Mouse (Mus musculus): Measurements from ENCODE around the gene Rerg. TPM values are rescaled to one million over a fixed set of nuclear protein-coding genes. Genes with fewer than 3 reads are reported as not detected.

The Rerg gene
- total RNA-seq, 2 experiments from 2014 or later, result 1.4 to 1.7 TPM

DNA sequence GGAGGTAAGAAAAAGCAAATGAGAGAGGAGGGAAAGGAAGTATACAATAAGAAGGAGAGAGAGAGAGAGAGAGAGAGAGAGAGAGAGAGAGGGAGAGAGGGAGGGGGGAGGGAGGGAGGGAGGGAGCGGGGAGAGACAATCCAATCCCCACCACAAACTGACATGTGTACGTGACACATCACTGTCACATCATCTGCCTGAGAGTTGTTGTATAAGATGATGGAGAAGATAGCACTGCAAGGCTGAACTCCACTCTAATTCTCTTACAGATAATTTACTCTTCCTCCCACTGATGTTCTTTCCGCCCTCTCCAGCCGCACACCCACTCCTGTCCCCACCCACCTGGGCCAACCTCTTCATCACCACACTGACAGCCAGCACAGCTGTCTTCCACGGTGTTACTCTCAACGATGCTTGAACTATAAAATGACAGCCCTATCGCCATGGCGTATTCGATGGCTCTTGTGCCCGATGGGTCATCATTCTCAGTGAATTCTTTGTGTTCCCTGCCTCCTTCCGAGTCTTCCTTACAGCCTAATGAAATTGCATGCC lies 18.2 kb upstream of the Rerg start:
- Histone ChIP-seq H3K27ac (no peak overlapping the region), H3K4me3 (no peak overlapping the region)
- TF ChIP-seq CTCF (IDR thresholded peaks at IDR 0.05), result no peak
- no peak for DNase-seq
- intact Hi-C loops (cut with DNase I), result no loop called here

DNA sequence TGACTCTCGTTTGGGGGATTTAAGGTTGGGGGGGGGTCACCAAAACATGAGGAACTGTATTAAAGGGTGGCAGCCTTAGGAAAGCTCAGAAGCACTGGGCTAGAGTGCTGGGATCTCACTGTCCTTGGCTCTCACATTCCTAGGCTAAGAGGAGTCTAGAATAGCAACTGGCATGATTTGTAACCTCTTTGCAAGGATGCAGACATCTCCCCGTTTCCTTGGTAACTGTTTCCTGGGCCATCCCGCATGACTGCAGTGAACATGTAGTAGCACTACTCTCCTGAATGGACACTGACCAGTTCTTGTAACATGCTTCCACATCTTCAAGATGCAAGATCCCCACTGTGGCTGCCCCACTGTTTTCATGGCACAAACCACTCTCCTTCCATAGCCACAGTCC lies 17.1 kb upstream of the Rerg start:
- no peak overlapping the region for H3K27ac ChIP-seq
- no peak for TF ChIP-seq CTCF (IDR thresholded peaks at IDR 0.05)

GRCm38 (mm10) chr6:137180636-137181035 lies 10.3 kb upstream of the Rerg start:
- Histone ChIP-seq H3K4me3 (no peak overlapping the region), H3K27ac (no peak overlapping the region)
- intact Hi-C loops (cut with DNase I), result no loop called here
- DNase-seq, result no peak
- no peak for TF ChIP-seq CTCF (IDR thresholded peaks at IDR 0.05)

More for the DNA sequence above, 17.1 kb upstream of the Rerg start:
- no peak overlapping the region for H3K4me3 ChIP-seq
- no peak for DNase-seq
- intact Hi-C loops (cut with DNase I), result no loop called here

DNA sequence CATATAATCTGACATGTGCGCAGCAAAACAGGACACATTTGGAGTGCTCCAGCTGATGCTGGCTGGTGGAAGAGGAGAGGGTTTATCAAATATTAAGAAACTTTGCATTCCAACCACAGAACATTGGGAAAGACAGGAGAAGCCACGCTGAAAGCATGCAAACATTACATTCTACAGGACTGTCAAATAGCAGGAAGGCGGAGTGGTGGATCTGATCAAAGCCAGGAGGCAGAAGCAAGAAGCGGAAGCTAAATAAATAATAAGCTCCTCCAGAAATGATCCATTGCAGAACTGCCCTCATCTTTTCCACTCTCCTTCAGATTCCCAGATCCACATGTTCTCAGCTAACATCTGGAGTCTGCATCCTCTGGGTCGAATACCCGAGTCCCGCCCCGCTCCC lies 9.8 kb upstream of the Rerg start:
- DNase-seq, result no peak
- no peak overlapping the region for H3K4me3 ChIP-seq
- TF ChIP-seq CTCF (IDR thresholded peaks at IDR 0.05), result no peak
- intact Hi-C loops (cut with DNase I), result no loop called here
- no peak overlapping the region for H3K27ac ChIP-seq

DNA sequence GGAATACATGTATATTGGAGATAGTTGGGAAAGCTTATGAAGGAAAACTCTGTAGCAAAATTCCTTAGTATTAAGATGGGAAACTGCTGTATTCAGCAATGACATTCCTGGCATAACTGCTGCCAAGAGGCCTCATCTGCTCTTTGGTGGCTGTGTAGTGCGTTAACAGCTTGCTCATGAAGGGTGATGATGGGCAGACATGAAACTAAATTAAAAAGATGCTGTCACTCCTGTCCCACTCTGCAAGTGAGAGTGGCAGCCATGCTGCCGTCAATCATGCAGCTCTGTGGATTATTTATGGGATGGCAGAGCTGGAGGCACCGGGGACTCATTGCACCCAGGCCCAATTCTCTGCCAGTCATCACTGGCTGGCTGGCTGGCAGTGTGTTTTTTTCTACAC lies 8.7 kb upstream of the Rerg start:
- intact Hi-C loops (cut with DNase I), result no loop called here
- no peak for TF ChIP-seq CTCF (IDR thresholded peaks at IDR 0.05)
- no peak overlapping the region for H3K27ac ChIP-seq
- DNase-seq, result no peak
- H3K4me3 ChIP-seq, result no peak overlapping the region

- intact Hi-C loops (cut with DNase I), result no loop called here
- TF ChIP-seq CTCF (IDR thresholded peaks at IDR 0.05), result no peak
- DNase-seq, result no peak
- H3K27ac ChIP-seq, result no peak overlapping the region
- no peak overlapping the region for H3K4me3 ChIP-seq
These were observed 349 bp upstream of the Rerg start for GRCm38 (mm10) chr6:137170646-137171045.

GRCm38 (mm10) chr6:137169171-137169968 lies 927 bp downstream of the Rerg start:
- DNase-seq, result peak; percentile 91
- peak overlapping the region; percentile 72 for H3K4me3 ChIP-seq
- H3K27ac ChIP-seq, result peak overlapping the region; percentile 70
- TF ChIP-seq CTCF (IDR thresholded peaks at IDR 0.05), result peak; percentile 99
- intact Hi-C loops (cut with DNase I), result loop anchor here (1.0 to 2.0 kb wide), 2 partner anchors 70 to 117 kb away; no protein-coding TSS in a partner anchor

DNA sequence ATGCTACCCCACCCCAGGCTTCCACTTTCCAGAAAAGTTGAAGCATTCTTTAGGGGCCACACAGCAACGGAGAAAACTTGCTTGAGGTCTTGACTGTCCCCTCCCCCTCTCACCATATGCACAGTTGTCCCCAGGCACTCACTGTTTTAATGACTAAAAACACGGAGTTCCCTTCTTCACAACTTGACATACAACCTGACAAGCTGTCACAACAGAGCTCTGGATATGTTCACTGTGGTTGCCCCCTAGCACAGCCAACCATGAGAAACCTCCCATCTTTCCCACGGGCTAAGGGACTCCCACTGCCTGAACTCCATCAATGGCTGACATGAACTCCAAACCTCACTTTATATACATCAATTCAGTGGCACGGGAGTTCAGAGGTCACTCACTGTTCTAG lies 3.5 kb downstream of the Rerg start:
- TF ChIP-seq CTCF (IDR thresholded peaks at IDR 0.05), result no peak
- Histone ChIP-seq H3K4me3 (no peak overlapping the region), H3K27ac (no peak overlapping the region)
- intact Hi-C loops (cut with DNase I), result no loop called here
- DNase-seq, result no peak

DNA sequence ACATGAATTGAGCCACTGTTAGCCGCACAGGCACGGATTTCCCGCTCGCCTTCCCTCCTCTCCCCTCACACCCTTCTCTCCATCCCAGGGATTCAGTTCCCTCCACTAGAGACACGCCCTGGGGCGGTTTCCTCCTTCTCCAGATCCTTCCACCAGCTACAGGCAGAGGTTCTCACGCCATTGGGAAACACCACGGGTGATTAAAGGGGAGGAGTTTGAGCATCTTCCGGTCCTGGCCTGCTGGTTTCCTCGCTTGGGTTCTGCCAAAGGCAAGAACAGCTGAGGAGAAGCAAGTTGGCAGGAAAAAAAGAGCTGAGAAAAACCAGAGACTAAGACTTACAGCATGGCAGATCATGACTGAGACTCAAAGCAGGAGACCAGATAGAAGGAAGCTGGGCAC lies 6.7 kb downstream of the Rerg start:
- DNase-seq, result no peak
- intact Hi-C loops (cut with DNase I), result no loop called here
- Histone ChIP-seq H3K4me3 (no peak overlapping the region), H3K27ac (no peak overlapping the region)
- TF ChIP-seq CTCF (IDR thresholded peaks at IDR 0.05), result no peak

GRCm38 (mm10) chr6:137163061-137163460 lies 7.2 kb downstream of the Rerg start:
- intact Hi-C loops (cut with DNase I), result no loop called here
- no peak overlapping the region for H3K4me3 ChIP-seq
- no peak overlapping the region for H3K27ac ChIP-seq
- no peak for TF ChIP-seq CTCF (IDR thresholded peaks at IDR 0.05)
- DNase-seq, result no peak

DNA sequence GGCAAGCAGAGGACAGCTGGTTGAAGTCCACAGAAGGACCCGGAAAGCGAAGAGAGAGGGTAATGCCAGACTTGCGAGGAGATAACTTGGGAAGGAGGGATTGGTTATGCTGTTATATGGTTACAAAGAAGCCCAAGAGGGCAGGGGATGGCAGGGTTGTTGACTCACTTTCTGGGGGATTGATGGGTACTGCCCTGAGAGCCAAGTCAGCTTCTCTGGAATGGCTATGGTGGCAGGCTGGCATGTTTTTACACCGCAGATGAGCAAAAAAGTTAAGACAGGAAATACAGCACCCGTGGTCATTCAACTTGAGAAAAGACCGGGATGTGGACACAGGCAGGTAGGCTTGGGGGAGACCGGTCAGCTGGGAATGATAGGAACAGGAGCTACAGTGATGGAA lies 7.8 kb downstream of the Rerg start:
- no peak overlapping the region for H3K4me3 ChIP-seq
- intact Hi-C loops (cut with DNase I), result no loop called here

GRCm38 (mm10) chr6:137161491-137162088 lies 8.7 kb downstream of the Rerg start:
- intact Hi-C loops (cut with DNase I), result no loop called here
- Histone ChIP-seq H3K4me3 (no peak overlapping the region), H3K27ac (no peak overlapping the region)
- DNase-seq, result no peak
- no peak for TF ChIP-seq CTCF (IDR thresholded peaks at IDR 0.05)

More for the DNA sequence above, 7.8 kb downstream of the Rerg start:
- no peak overlapping the region for H3K27ac ChIP-seq
- DNase-seq, result no peak
- no peak for TF ChIP-seq CTCF (IDR thresholded peaks at IDR 0.05)

DNA sequence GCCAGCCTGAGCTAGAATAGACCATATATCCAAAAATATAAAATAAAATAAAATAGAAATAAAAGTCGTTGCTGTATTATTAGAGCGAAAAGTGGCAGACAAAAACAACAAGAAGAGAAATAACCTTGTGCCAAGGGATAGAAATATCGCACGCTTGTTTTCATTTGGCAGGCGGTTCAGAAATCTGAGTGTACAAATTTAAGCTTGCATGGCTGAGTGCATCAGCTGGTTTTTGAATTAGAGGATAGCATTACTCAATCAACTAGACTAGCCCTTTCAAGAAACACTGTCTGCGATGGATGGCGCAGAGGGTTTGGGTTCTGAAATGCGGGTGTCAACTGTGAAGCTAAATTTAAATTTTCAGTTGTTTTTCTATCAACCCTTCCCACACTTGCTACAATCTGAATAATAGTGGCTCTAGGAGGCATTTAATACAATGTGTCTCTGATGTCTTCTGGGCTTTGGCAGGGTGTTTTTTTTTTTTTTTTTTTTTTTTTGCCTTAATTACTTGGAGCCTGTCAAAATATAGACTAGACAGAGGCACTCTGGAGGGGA lies 10.8 kb downstream of the Rerg start:
- DNase-seq, result no peak
- intact Hi-C loops (cut with DNase I), result no loop called here
- Histone ChIP-seq H3K4me3 (no peak overlapping the region), H3K27ac (no peak overlapping the region)
- TF ChIP-seq CTCF (IDR thresholded peaks at IDR 0.05), result no peak
